Mouse (Mus musculus): ENCODE data around the gene 1700080E11Rik.
"Not testable (repeated sequence)": the region's sequence is repeated elsewhere in the genome, so short reads cannot be mapped to it uniquely, and the experiment has no call there.

The 1700080E11Rik gene

GRCm38 (mm10) chr9:105144992-105145391 is at the start of gene 1700080E11Rik:
1700080E11Rik (minus strand) TSS chr9:105145092.
- DNase-seq (ENCODE audit: low read depth, low spot score) = no peak

GRCm38 (mm10) chr9:105186725-105187124 is 41.8 kb upstream of the 1700080E11Rik start:
- no peak for DNase-seq (ENCODE audit: low read depth, low spot score)

- no peak for DNase-seq (ENCODE audit: low read depth, low spot score)
Observed at GRCm38 (mm10) chr9:105182392-105182791, 37.5 kb upstream of the 1700080E11Rik start.

GRCm38 (mm10) chr9:105139204-105139603 is 5.7 kb downstream of the 1700080E11Rik start:
- no peak for DNase-seq (ENCODE audit: low read depth, low spot score)

GRCm38 (mm10) chr9:105136404-105136803 is 8.5 kb downstream of the 1700080E11Rik start:
- DNase-seq (ENCODE audit: low read depth, low spot score) = no peak

GRCm38 (mm10) chr9:105134536-105134935 is 10.4 kb downstream of the 1700080E11Rik start:
- DNase-seq (ENCODE audit: low read depth, low spot score) = no peak

GRCm38 (mm10) chr9:105132002-105132367 is 12.9 kb downstream of the 1700080E11Rik start:
- DNase-seq (ENCODE audit: low read depth, low spot score) = no peak

GRCm38 (mm10) chr9:105131253-105132001 is 13.5 kb downstream of the 1700080E11Rik start, which contains the start of gene Nudt16:
Nudt16 (minus strand) TSS chr9:105131824.
- DNase-seq (ENCODE audit: low read depth, low spot score) = peak; percentile 94

- DNase-seq (ENCODE audit: low read depth, low spot score) = no peak
Observed at GRCm38 (mm10) chr9:105130331-105130730, 14.6 kb downstream of the 1700080E11Rik start.

GRCm38 (mm10) chr9:105125206-105125605 is 19.7 kb downstream of the 1700080E11Rik start:
- DNase-seq (ENCODE audit: low read depth, low spot score) = not testable (repeated sequence)

GRCm38 (mm10) chr9:105103893-105104292 is 41.0 kb downstream of the 1700080E11Rik start:
- DNase-seq (ENCODE audit: low read depth, low spot score) = no peak

GRCm38 (mm10) chr9:105101911-105102310 is 43.0 kb downstream of the 1700080E11Rik start:
- DNase-seq (ENCODE audit: low read depth, low spot score) = no peak

- no peak for DNase-seq (ENCODE audit: low read depth, low spot score)
Observed at GRCm38 (mm10) chr9:105100807-105101570, 43.9 kb downstream of the 1700080E11Rik start.
